Mouse (Mus musculus): ENCODE measurements around the gene Gpr87.

DNA sequence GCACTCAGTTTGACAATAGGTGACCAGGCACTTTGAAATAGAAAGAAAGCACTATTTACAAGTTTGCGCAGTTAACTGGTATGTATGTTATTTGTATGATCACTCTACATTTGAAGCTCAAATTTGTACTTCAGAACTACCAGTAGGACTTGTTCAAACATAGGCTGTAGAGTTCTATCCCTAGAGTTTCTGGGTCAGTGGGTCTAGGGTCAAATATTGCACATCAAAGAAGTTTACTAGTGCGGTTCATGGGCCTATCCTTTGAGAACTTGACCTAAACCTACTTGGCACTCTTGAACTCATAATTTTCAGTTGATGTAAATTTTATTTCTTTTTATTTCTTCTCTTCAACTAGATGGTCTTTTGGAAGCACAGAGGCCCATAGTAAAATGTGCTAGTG, 44.3 kb downstream of the Gpr87 start:
- TF ChIP-seq TAL1 (IDR thresholded peaks at IDR 0.05; ENCODE audit: low read length) (no peak), GATA1 (IDR thresholded peaks at IDR 0.05; ENCODE audit: low read length) (no peak)

Measured in erythroblast, embryonic 14.5 days (primary cell).